Mouse (Mus musculus) liver, embryonic 13.5 days (tissue): ENCODE results near the gene Csf2rb. TPM values are rescaled to one million over a fixed set of nuclear protein-coding genes. Genes with fewer than 3 reads are reported as not detected.
"Not testable (repeated sequence)": the region's sequence is repeated elsewhere in the genome, so short reads cannot be mapped to it uniquely, and the experiment has no call there.

Source experiments
- ATAC-seq: fragments of 200-750 bp; cut with Nextera tagmentation; 2 replicates; pipeline ENCODE4 v1.8.0; 2017; ENCODE audit warnings: low read depth, mild to moderate bottlenecking, moderate number of reproducible peaks, moderate library complexity
- DNase-seq: peaks from one replicate; pipeline ENCODE4 v3.0.0; 2022
- H3K27ac ChIP-seq: fragments of 300-500 bp; sonication (generic); 2 replicates; pipeline ENCODE4 v1.5.1; 2015; ENCODE audit warnings: moderate library complexity, mild to moderate bottlenecking, inconsistent platforms
- H3K27me3 ChIP-seq: fragments of 300-500 bp; sonication (generic); 2 replicates; pipeline ENCODE4 v1.6.1; 2015; ENCODE audit warnings: mild to moderate bottlenecking, inconsistent platforms
- H3K36me3 ChIP-seq: fragments of 300-500 bp; sonication (generic); 2 replicates; pipeline ENCODE4 v1.6.1; 2015; ENCODE audit warnings: mild to moderate bottlenecking, inconsistent platforms
- H3K4me1 ChIP-seq: fragments of 300-500 bp; sonication (generic); replicated peaks from 2 replicates; pipeline ENCODE4 v1.6.1; 2015; ENCODE audit warnings: inconsistent platforms
- H3K4me2 ChIP-seq: fragments of 300-500 bp; sonication (generic); 2 replicates; pipeline ENCODE4 v1.6.1; 2015; ENCODE audit warnings: inconsistent platforms, mild to moderate bottlenecking, moderate library complexity
- H3K4me3 ChIP-seq: fragments of 300-500 bp; sonication (generic); replicated peaks from 2 replicates; pipeline ENCODE4 v1.5.1; 2015; ENCODE audit warnings: mild to moderate bottlenecking, inconsistent platforms
- H3K9ac ChIP-seq: fragments of 300-500 bp; sonication (generic); 2 replicates; pipeline ENCODE4 v1.6.1; 2015; ENCODE audit warnings: mild to moderate bottlenecking, inconsistent platforms
- H3K9me3 ChIP-seq: fragments of 300-500 bp; sonication (generic); replicated peaks from 2 replicates; pipeline ENCODE4 v1.6.1; 2016; ENCODE audit warnings: inconsistent platforms
- WGBS: fragments of 180-500 bp; shearing (Covaris S2); methylation state at CpG from one replicate; pipeline ENCODE4 v1.1.7; 2015; ENCODE audit not compliant: insufficient replicate concordance; 5-methylcytosine and 5-hydroxymethylcytosine counted together
- polyA plus RNA-seq: library from polyadenylated mRNA; unstranded; fragments of >200 nt; fragmentation: Nextera tagmentation; extraction: Ambion mirVana; gene quantifications from 2 replicates; pipeline ENCODE4 v1.2.1, GENCODE M21; 2015

The Csf2rb gene
- polyA plus RNA-seq, 1 experiment from 2014 or later: 3.3 TPM

- 57% methylated on average over 6 of the region's 6 CpGs for WGBS
- H3K4me1 ChIP-seq: peaks cover 17% of the 10 kb centered on the region
- H3K27ac ChIP-seq, ATAC-seq, H3K9me3 ChIP-seq, H3K9ac ChIP-seq, H3K27me3 ChIP-seq, H3K4me3 ChIP-seq, H3K36me3 ChIP-seq, DNase-seq: not testable (repeated sequence)
- 0 out of 2 replicates have a peak overlapping the region, but pooled peaks have one; percentile 3 for H3K4me2 ChIP-seq
These were observed 2.3 kb downstream of the Csf2rb start for GRCm38 (mm10) chr15:78327753-78328341.

- 64% methylated on average over 3 of the region's 3 CpGs for WGBS
- Histone ChIP-seq H3K27me3 (no peaks in the 10 kb centered on the region), H3K36me3 (no peaks in the 10 kb centered on the region), H3K4me1 (peaks cover 17% of the 10 kb centered on the region), H3K9me3 (no peaks in the 10 kb centered on the region), H3K4me3 (no peak overlapping the region), H3K9ac (no peak overlapping the region), H3K4me2 (no peak overlapping the region), H3K27ac (no peak overlapping the region)
- DNase-seq (no peak), ATAC-seq (no peak)
These were observed 3.1 kb downstream of the Csf2rb start for GRCm38 (mm10) chr15:78328520-78329097.

- H3K27me3 ChIP-seq, H3K4me3 ChIP-seq, H3K27ac ChIP-seq, H3K36me3 ChIP-seq, ATAC-seq, H3K4me2 ChIP-seq, H3K9ac ChIP-seq, H3K9me3 ChIP-seq: not testable (repeated sequence)
- DNase-seq: peak; percentile 25
- 26% methylated on average over 6 of the region's 6 CpGs for WGBS
- H3K4me1 ChIP-seq: peaks cover 12% of the 10 kb centered on the region
These were observed 4.4 kb downstream of the Csf2rb start for GRCm38 (mm10) chr15:78329972-78330371.

DNA sequence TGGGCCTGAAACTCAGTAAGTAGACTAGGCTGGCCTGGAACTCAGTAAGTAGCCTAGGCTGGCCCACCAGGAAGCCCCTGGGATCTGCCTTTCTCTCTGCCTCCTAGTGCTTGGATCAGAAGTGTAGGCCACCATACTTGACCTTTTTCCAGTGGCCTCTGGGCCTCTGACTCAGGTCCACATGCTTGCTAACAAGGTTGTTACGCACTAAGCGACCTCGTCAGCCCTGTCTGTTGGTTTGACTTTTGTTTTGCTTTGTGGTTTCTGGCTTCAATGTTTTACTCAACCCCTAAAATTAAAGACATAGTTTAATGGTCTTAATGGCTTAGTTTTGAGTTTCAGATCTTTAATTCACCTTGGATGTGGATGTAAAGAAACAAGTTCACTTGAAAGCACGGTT, 5.2 kb downstream of the Csf2rb start:
- Histone ChIP-seq H3K4me3 (no peak overlapping the region), H3K27ac (no peak overlapping the region), H3K36me3 (no peaks in the 10 kb centered on the region), H3K27me3 (no peaks in the 10 kb centered on the region), H3K4me2 (no peak overlapping the region), H3K9ac (no peak overlapping the region), H3K9me3 (no peaks in the 10 kb centered on the region), H3K4me1 (peaks cover 8% of the 10 kb centered on the region)
- ATAC-seq (no peak), DNase-seq (no peak)
- WGBS: 75% methylated on average over 4 of the region's 4 CpGs

- Histone ChIP-seq H3K4me1 (peaks cover 6% of the 10 kb centered on the region), H3K27ac (no peak overlapping the region), H3K9me3 (no peaks in the 10 kb centered on the region), H3K4me3 (no peak overlapping the region), H3K4me2 (no peak overlapping the region), H3K36me3 (no peaks in the 10 kb centered on the region), H3K9ac (no peak overlapping the region), H3K27me3 (no peaks in the 10 kb centered on the region)
- DNase-seq: no peak
- ATAC-seq: no peak
- 42% methylated on average over 5 of the region's 5 CpGs for WGBS
These were observed 6.2 kb downstream of the Csf2rb start for GRCm38 (mm10) chr15:78331523-78332340.

- no peak overlapping the region for H3K4me2 ChIP-seq
- no peak overlapping the region for H3K4me3 ChIP-seq
- H3K9ac ChIP-seq: no peak overlapping the region
- no peaks in the 10 kb centered on the region for H3K36me3 ChIP-seq
- H3K4me1 ChIP-seq: peaks cover 6% of the 10 kb centered on the region
- no peaks in the 10 kb centered on the region for H3K9me3 ChIP-seq
- no peak overlapping the region for H3K27ac ChIP-seq
- 58% methylated on average over 6 of the region's 6 CpGs for WGBS
- no peak for DNase-seq
- H3K27me3 ChIP-seq: no peaks in the 10 kb centered on the region
- ATAC-seq: no peak
These were observed 7.4 kb downstream of the Csf2rb start for GRCm38 (mm10) chr15:78332981-78333380.

DNA sequence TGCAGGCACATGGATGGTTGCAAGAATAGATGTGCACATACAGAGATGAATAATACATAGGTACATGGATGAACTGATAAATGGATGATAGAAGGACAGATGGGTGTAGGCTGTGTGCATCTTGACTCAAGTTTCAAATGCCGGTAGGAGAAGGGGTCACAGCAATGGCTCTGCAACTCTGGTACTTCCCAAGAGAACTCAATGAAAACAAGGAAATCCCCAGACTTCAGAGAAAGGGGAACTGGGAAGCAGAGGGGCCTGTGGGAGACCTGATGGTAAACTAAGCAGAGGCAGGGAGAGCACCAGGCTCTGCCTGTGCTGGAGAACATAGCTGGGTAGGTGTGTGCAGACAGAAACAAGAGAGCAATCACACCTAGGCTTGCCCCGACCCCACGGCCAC, 8.8 kb downstream of the Csf2rb start:
- ATAC-seq (no peak), DNase-seq (no peak)
- no peak overlapping the region for H3K9ac ChIP-seq
- H3K4me1 ChIP-seq: peaks cover 6% of the 10 kb centered on the region
- WGBS: 58% methylated on average over 3 of the region's 3 CpGs
- no peak overlapping the region for H3K4me2 ChIP-seq
- H3K36me3 ChIP-seq: no peaks in the 10 kb centered on the region
- no peaks in the 10 kb centered on the region for H3K9me3 ChIP-seq
- no peak overlapping the region for H3K4me3 ChIP-seq
- no peak overlapping the region for H3K27ac ChIP-seq
- H3K27me3 ChIP-seq: no peaks in the 10 kb centered on the region

DNA sequence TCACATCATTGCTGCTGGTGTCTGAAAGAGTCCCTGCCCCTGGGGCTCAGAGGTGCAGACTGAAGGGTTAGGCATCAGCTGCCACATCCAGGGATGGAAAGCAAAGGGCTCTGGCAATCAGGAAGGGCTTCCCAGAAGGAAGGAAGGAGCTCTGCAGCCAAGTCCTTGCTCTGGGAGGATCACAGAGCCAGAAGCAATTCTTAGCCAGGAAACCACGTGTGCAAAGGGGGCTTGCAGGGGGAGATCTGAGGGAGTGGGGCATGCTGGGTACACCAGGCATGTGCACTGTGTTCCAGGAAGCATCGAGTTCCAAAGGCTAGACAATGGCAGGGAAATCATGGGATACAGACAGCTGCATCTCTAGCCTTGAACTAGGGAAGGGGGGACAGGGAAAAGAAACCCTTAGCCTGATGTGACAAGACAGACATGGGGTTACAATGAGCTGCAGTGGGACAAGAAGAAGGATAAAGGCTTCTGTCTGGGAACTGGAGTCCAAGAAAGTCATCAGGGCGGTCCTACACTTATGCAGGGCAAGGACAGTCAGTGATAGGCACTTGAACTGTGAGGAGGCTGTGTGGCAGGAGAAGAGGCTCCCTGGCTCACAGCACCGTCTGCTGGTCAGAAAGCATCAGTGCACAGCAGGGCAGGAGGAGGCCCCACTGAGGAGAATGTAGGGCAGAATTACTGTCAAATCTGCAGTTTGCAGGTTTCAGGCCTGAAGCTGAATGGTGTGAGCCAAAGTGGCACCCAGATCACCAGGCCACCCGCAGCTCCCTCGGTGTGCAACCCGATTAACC, 14.3 kb downstream of the Csf2rb start:
- DNase-seq (peak; percentile 28), ATAC-seq (peak; percentile 63)
- H3K4me2 ChIP-seq, H3K27ac ChIP-seq, H3K9ac ChIP-seq, H3K4me3 ChIP-seq, H3K4me1 ChIP-seq, H3K9me3 ChIP-seq, H3K36me3 ChIP-seq, H3K27me3 ChIP-seq: not testable (repeated sequence)
- WGBS: 27% methylated on average over 7 of the region's 7 CpGs

DNA sequence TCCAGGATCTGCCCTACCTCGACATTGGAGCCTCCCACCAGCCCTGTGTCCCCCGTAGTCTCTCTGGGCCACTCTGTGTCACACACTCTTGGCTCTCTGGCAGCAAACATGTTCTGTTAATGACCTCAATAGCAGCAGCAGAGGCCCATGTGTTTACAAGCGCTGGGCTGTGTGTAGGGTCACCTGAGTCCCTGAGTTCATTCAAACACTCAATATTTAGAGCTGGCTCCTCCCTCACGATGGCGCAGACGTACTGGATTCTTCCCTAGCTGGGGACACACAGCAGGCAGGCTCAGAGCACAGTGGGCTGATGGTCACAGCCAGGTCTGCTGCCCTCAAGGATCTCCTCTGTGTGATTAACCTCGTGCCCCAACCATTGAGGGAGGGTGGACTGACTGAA, 15.4 kb downstream of the Csf2rb start:
- WGBS: 64% methylated on average over 7 of the region's 7 CpGs
- H3K9ac ChIP-seq, H3K4me3 ChIP-seq, H3K4me1 ChIP-seq, H3K4me2 ChIP-seq, DNase-seq, H3K27ac ChIP-seq, H3K36me3 ChIP-seq, H3K27me3 ChIP-seq, H3K9me3 ChIP-seq: not testable (repeated sequence)
- ATAC-seq: 0 out of 2 replicates have a peak, but pooled peaks have one; percentile 22

GRCm38 (mm10) chr15:78343683-78344082, 18.1 kb downstream of the Csf2rb start:
- H3K9ac ChIP-seq: no peak overlapping the region
- 0 out of 2 replicates have a peak, but pooled peaks have one; percentile 43 for ATAC-seq
- H3K9me3 ChIP-seq: no peaks in the 10 kb centered on the region
- no peak overlapping the region for H3K4me3 ChIP-seq
- WGBS: 20% methylated on average over 1 of the region's 1 CpGs
- no peak overlapping the region for H3K27ac ChIP-seq
- H3K27me3 ChIP-seq: no peaks in the 10 kb centered on the region
- H3K4me2 ChIP-seq: no peak overlapping the region
- 0 out of 2 replicates have a peak, but pooled peaks cover 2% of the 10 kb centered on the region for H3K4me1 ChIP-seq
- H3K36me3 ChIP-seq: no peaks in the 10 kb centered on the region
- DNase-seq: no peak

DNA sequence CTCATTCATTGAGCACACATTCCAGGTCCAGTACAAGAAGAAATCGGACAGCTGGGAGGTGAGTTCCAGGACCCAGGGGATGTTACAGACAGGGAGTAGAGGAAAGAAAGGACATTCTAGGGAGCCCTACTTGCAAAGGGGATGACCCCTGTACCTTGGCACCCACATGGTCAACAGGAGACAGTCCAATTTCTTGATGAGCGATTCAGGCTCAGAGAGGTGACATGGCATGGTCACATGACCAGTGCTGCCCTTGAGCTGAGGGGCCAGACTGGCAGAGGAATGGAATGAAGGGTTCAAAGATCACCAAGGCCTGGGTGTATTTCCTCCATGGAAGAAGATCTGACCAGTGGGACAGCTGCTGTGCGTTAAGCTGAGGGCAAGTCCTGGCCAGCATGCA, 19.0 kb downstream of the Csf2rb start:
- H3K4me3 ChIP-seq: no peak overlapping the region
- no peak overlapping the region for H3K4me2 ChIP-seq
- no peaks in the 10 kb centered on the region for H3K9me3 ChIP-seq
- DNase-seq: no peak
- H3K9ac ChIP-seq: no peak overlapping the region
- ATAC-seq: no peak
- no peaks in the 10 kb centered on the region for H3K27me3 ChIP-seq
- no peaks in the 10 kb centered on the region for H3K36me3 ChIP-seq
- H3K27ac ChIP-seq: no peak overlapping the region
- 0 out of 2 replicates have a peak, but pooled peaks cover 2% of the 10 kb centered on the region for H3K4me1 ChIP-seq
- WGBS: 68% methylated on average over 3 of the region's 3 CpGs
